Mouse (Mus musculus): Measurements from ENCODE around the gene Kcnc3. TPM values are rescaled to one million over a fixed set of nuclear protein-coding genes. Genes with fewer than 3 reads are reported as not detected.

The Kcnc3 gene
- polyA plus RNA-seq, 1 experiment from 2014 or later, result 0.43 TPM

GRCm38 (mm10) chr7:44552141-44552908 is 38.1 kb upstream of the Kcnc3 start:
- Histone ChIP-seq H3K4me2 (replicated peaks) (peak overlapping the region; percentile 69), H3K36me3 (peaks cover 32% of the 10 kb centered on the region), H3K27me3 (no peaks in the 10 kb centered on the region), H3K9me3 (no peaks in the 10 kb centered on the region), H3K9ac (no peak overlapping the region), H3K4me3 (peak overlapping the region; percentile 91), H3K4me1 (peaks cover 20% of the 10 kb centered on the region), H3K27ac (peak overlapping the region; percentile 98; the same call in 1 of the 2 replicates)
- WGBS, result 83% methylated on average over 31 of the region's 31 CpGs
- no peak for ATAC-seq (ENCODE audit: low FRiP score, low read depth)

- ATAC-seq (ENCODE audit: low FRiP score, low read depth), result peak; percentile 77
- under 1% methylated on average over 32 of the region's 32 CpGs for WGBS
- Histone ChIP-seq H3K36me3 (peaks cover 32% of the 10 kb centered on the region), H3K9ac (peak overlapping the region; percentile 73), H3K27ac (peak overlapping the region; percentile 98), H3K4me2 (replicated peaks) (peak overlapping the region; percentile 69), H3K9me3 (no peaks in the 10 kb centered on the region), H3K4me3 (peak overlapping the region; percentile 91), H3K4me1 (peaks cover 13% of the 10 kb centered on the region), H3K27me3 (no peaks in the 10 kb centered on the region)
Observed at GRCm38 (mm10) chr7:44553196-44553764, 37.2 kb upstream of the Kcnc3 start.

- Histone ChIP-seq H3K27me3 (no peaks in the 10 kb centered on the region), H3K9me3 (no peaks in the 10 kb centered on the region), H3K4me1 (peaks cover 13% of the 10 kb centered on the region), H3K4me2 (replicated peaks) (peak within 1 kb of the TSS; percentile 69), H3K9ac (peak within 1 kb of the TSS; percentile 73), H3K36me3 (peaks cover 32% of the 10 kb centered on the region), H3K27ac (peak within 1 kb of the TSS; percentile 98), H3K4me3 (peak within 1 kb of the TSS; percentile 91)
- ATAC-seq (ENCODE audit: low FRiP score, low read depth), result peak; percentile 84
- under 1% methylated on average over 22 of the region's 22 CpGs for WGBS
Observed at GRCm38 (mm10) chr7:44553826-44554225, 36.6 kb upstream of the Kcnc3 start, which contains the start of gene Nr1h2. Gene Nr1h2 (minus strand): TSS chr7:44553951.

- Histone ChIP-seq H3K36me3 (no peaks in the 10 kb centered on the region), H3K4me3 (no peak overlapping the region), H3K4me1 (peaks cover 9% of the 10 kb centered on the region), H3K9me3 (no peaks in the 10 kb centered on the region), H3K27ac (no peak overlapping the region), H3K4me2 (replicated peaks) (no peak overlapping the region), H3K9ac (no peak overlapping the region), H3K27me3 (no peaks in the 10 kb centered on the region; the same call in 1 of the 2 replicates)
- WGBS, result 68% methylated on average over 2 of the region's 2 CpGs
- no peak for ATAC-seq (ENCODE audit: low FRiP score, low read depth)
Observed at GRCm38 (mm10) chr7:44557629-44558028, 32.8 kb upstream of the Kcnc3 start.

GRCm38 (mm10) chr7:44560435-44561400 is 29.7 kb upstream of the Kcnc3 start:
- ATAC-seq (ENCODE audit: low FRiP score, low read depth), result peak; percentile 48
- Histone ChIP-seq H3K27ac (no peak overlapping the region), H3K27me3 (no peaks in the 10 kb centered on the region; the same call in 1 of the 2 replicates), H3K9ac (peak overlapping the region; percentile 6; the same call in 1 of the 2 replicates), H3K4me1 (no peaks in the 10 kb centered on the region), H3K36me3 (no peaks in the 10 kb centered on the region), H3K9me3 (no peaks in the 10 kb centered on the region), H3K4me3 (no peak overlapping the region), H3K4me2 (replicated peaks) (no peak overlapping the region)
- 54% methylated on average over 18 of the region's 18 CpGs for WGBS

- no peak overlapping the region for H3K27ac ChIP-seq
- H3K36me3 ChIP-seq, result no peaks in the 10 kb centered on the region
- no peak overlapping the region for H3K4me2 ChIP-seq (replicated peaks)
- H3K27me3 ChIP-seq, result no peaks in the 10 kb centered on the region; the same call in 1 of the 2 replicates
- H3K9me3 ChIP-seq, result no peaks in the 10 kb centered on the region
- no peaks in the 10 kb centered on the region for H3K4me1 ChIP-seq
- no peak for ATAC-seq (ENCODE audit: low FRiP score, low read depth)
- 47% methylated on average over 8 of the region's 8 CpGs for WGBS
- H3K4me3 ChIP-seq, result no peak overlapping the region
- no peak overlapping the region for H3K9ac ChIP-seq
Observed at GRCm38 (mm10) chr7:44563284-44563683, 27.2 kb upstream of the Kcnc3 start.

- H3K4me1 ChIP-seq, result no peaks in the 10 kb centered on the region
- H3K9ac ChIP-seq, result no peak overlapping the region
- ATAC-seq (ENCODE audit: low FRiP score, low read depth), result no peak
- no peak overlapping the region for H3K27ac ChIP-seq
- no peaks in the 10 kb centered on the region; the same call in 1 of the 2 replicates for H3K27me3 ChIP-seq
- H3K9me3 ChIP-seq, result no peaks in the 10 kb centered on the region
- WGBS, result 85% methylated on average over 10 of the region's 10 CpGs
- H3K4me3 ChIP-seq, result no peak overlapping the region
- no peaks in the 10 kb centered on the region for H3K36me3 ChIP-seq
- H3K4me2 ChIP-seq (replicated peaks), result no peak overlapping the region
Observed at GRCm38 (mm10) chr7:44564486-44564885, 26.0 kb upstream of the Kcnc3 start.

- no peak for ATAC-seq (ENCODE audit: low FRiP score, low read depth)
- 71% methylated on average over 6 of the region's 6 CpGs for WGBS
- H3K4me2 ChIP-seq (replicated peaks), result no peak overlapping the region
- no peak overlapping the region for H3K9ac ChIP-seq
- no peaks in the 10 kb centered on the region; the same call in 1 of the 2 replicates for H3K27me3 ChIP-seq
- H3K36me3 ChIP-seq, result no peaks in the 10 kb centered on the region
- no peaks in the 10 kb centered on the region for H3K4me1 ChIP-seq
- no peak overlapping the region for H3K27ac ChIP-seq
- H3K4me3 ChIP-seq, result no peak overlapping the region
- no peaks in the 10 kb centered on the region for H3K9me3 ChIP-seq
Observed at GRCm38 (mm10) chr7:44565414-44565813, 25.1 kb upstream of the Kcnc3 start.

GRCm38 (mm10) chr7:44568803-44569202 is 21.7 kb upstream of the Kcnc3 start:
- Histone ChIP-seq H3K36me3 (no peaks in the 10 kb centered on the region), H3K4me3 (no peak overlapping the region), H3K27me3 (peaks cover 9% of the 10 kb centered on the region; the same call in 1 of the 2 replicates), H3K4me1 (no peaks in the 10 kb centered on the region), H3K9me3 (no peaks in the 10 kb centered on the region), H3K9ac (no peak overlapping the region), H3K27ac (no peak overlapping the region), H3K4me2 (replicated peaks) (no peak overlapping the region)
- 73% methylated on average over 9 of the region's 9 CpGs for WGBS
- no peak for ATAC-seq (ENCODE audit: low FRiP score, low read depth)

- ATAC-seq (ENCODE audit: low FRiP score, low read depth), result no peak
- Histone ChIP-seq H3K4me2 (replicated peaks) (no peak overlapping the region), H3K27ac (no peak overlapping the region), H3K9ac (no peak overlapping the region), H3K27me3 (peaks cover 9% of the 10 kb centered on the region; the same call in 1 of the 2 replicates), H3K4me1 (no peaks in the 10 kb centered on the region), H3K4me3 (no peak overlapping the region), H3K36me3 (no peaks in the 10 kb centered on the region), H3K9me3 (no peaks in the 10 kb centered on the region)
- 83% methylated on average over 6 of the region's 6 CpGs for WGBS
Observed at GRCm38 (mm10) chr7:44570989-44571388, 19.5 kb upstream of the Kcnc3 start.

GRCm38 (mm10) chr7:44571811-44572210 is 18.7 kb upstream of the Kcnc3 start:
- Histone ChIP-seq H3K4me1 (no peaks in the 10 kb centered on the region), H3K9me3 (no peaks in the 10 kb centered on the region), H3K4me3 (no peak overlapping the region), H3K9ac (no peak overlapping the region), H3K27ac (no peak overlapping the region), H3K27me3 (peaks cover 9% of the 10 kb centered on the region; the same call in 1 of the 2 replicates), H3K36me3 (no peaks in the 10 kb centered on the region), H3K4me2 (replicated peaks) (no peak overlapping the region)
- no peak for ATAC-seq (ENCODE audit: low FRiP score, low read depth)
- WGBS, result 67% methylated on average over 4 of the region's 4 CpGs
